Mouse (Mus musculus): ENCODE measurements around the gene Ubqln4. TPM values are rescaled to one million over a fixed set of nuclear protein-coding genes. Genes with fewer than 3 reads are reported as not detected.
A peak's percentile ranks its signal among the peaks of the same experiment; 100 is the strongest.

Ubqln4 gene
- polyA plus RNA-seq, 1 experiment = 55.9 TPM

DNA sequence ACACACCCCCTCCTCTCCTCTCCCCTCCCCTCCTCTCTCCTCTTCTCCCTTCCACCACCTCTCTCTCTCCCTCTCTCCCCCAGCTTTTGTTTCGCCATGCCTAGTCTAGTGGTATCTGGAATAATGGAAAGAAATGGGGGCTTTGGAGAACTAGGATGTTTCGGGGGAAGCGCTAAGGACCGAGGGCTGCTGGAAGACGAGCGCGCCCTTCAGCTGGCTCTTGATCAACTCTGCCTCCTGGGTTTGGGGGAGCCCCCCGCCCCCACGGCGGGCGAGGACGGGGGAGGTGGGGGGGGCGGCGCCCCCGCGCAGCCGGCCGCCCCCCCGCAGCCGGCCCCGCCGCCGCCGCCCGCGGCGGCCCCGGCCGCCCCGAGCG is 21.3 kb upstream of the Ubqln4 start, which contains the start of gene Mex3a:
Gene Mex3a (plus strand): TSS at position 97 of the 376 bp plus-strand sequence.
- Histone ChIP-seq H3K27me3 (ENCODE audit: control insufficient read depth, insufficient read depth, insufficient read length) (no peaks in the 10 kb centered on the region), H3K36me3 (ENCODE audit: control insufficient read depth, insufficient read depth) (peaks cover 12% of the 10 kb centered on the region), H3ac (ENCODE audit: control insufficient read depth, insufficient read length, low read depth) (peak within 1 kb of the TSS; percentile 96), H3K4me3 (ENCODE audit: insufficient read depth, poor library complexity, severe bottlenecking) (peak within 1 kb of the TSS; percentile 87), H3K79me2 (ENCODE audit: control insufficient read depth, insufficient read depth) (peaks cover 93% of the 10 kb centered on the region), H3K79me3 (ENCODE audit: low read depth) (peaks cover 41% of the 10 kb centered on the region)
- TF ChIP-seq FOSL1 (IDR thresholded peaks at IDR 0.05; ENCODE audit: insufficient read depth, low read length, poor library complexity, severe bottlenecking) (no peak), CTCF (IDR thresholded peaks at IDR 0.05; ENCODE audit: control insufficient read depth, insufficient read depth, insufficient read length) (no peak), MAX (IDR thresholded peaks at IDR 0.05) (no peak), USF1 (IDR thresholded peaks at IDR 0.05; ENCODE audit: low read depth) (no peak), MYOG (IDR thresholded peaks at IDR 0.05; ENCODE audit: control insufficient read depth, extremely low read depth, insufficient read length) (no peak), MYOD1 (IDR thresholded peaks at IDR 0.05; ENCODE audit: control insufficient read depth, insufficient read length, low read depth) (no peak), CEBPB (IDR thresholded peaks at IDR 0.05; ENCODE audit: low read depth) (no peak)

DNA sequence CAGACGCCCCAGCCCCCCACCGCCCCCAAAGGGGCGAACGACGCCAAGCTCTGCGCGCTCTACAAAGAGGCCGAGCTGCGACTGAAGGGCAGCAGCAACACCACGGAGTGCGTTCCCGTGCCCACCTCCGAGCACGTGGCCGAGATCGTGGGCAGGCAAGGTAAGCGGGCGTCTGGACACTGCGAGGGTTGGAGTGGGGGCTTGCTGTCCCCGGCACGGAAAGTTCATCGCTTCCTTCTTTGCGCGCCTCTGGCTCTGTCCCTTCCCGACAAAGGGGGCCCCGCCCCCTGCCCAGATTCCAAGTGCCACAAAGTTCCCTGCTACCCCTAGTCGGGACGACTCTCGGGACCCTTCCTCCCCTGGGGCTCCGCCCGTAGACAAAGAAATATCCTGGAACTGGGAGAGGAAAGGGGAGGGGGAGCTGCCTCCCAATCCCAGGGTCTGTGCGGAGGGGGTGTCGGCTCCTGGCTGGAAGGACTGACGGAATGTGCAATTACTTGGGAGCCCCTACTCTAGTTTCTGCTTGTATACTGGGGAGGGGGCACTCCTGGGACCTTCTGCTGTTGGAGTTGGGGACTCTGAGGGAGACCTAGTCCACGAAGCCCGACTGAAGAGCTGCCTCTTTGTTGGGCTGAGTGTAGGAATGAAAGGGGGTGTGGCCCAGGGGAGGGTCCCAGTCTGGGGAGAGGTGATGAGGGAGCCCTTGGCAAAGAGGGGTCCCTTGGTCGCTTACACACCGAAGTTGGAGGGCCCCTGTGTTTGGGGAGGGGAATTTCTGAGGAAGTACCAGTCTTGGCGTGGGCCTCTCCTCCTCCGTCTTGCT is 20.7 kb upstream of the Ubqln4 start:
- H3K79me2 ChIP-seq (ENCODE audit: control insufficient read depth, insufficient read depth) = peaks cover 98% of the 10 kb centered on the region
- no peaks in the 10 kb centered on the region for H3K27me3 ChIP-seq (ENCODE audit: control insufficient read depth, insufficient read depth, insufficient read length)
- H3K79me3 ChIP-seq (ENCODE audit: low read depth) = peaks cover 44% of the 10 kb centered on the region
- H3K4me3 ChIP-seq (ENCODE audit: insufficient read depth, poor library complexity, severe bottlenecking) = peak overlapping the region; percentile 87
- no peak for TF ChIP-seq FOSL1 (IDR thresholded peaks at IDR 0.05; ENCODE audit: insufficient read depth, low read length, poor library complexity, severe bottlenecking)
- peak; percentile 35 for TF ChIP-seq MAX (IDR thresholded peaks at IDR 0.05)
- no peak for TF ChIP-seq MYOG (IDR thresholded peaks at IDR 0.05; ENCODE audit: control insufficient read depth, extremely low read depth, insufficient read length)
- no peak for TF ChIP-seq USF1 (IDR thresholded peaks at IDR 0.05; ENCODE audit: low read depth)
- peaks cover 12% of the 10 kb centered on the region for H3K36me3 ChIP-seq (ENCODE audit: control insufficient read depth, insufficient read depth)
- peak overlapping the region; percentile 96 for H3ac ChIP-seq (ENCODE audit: control insufficient read depth, insufficient read length, low read depth)

DNA sequence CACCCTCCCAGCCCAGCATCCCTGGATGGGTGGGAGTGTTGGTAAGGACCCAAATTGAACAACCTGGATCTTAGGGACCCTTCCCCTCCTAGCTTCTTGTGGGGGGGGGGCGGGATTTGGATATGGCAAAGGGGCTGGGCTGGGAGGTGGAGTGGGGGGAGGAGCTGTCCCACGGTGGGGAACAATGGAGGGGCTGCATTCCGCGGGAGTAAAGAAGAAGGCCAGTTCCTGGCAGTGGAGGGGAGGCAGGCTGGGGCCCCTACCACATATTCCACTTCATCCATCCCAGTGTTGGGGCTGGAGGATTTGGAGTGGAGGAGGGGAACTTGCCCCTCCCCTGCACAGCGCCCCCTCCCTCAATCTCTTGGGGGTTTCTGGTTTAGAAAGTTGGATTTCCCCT is 19.9 kb upstream of the Ubqln4 start:
- TF ChIP-seq MYOD1 (IDR thresholded peaks at IDR 0.05; ENCODE audit: control insufficient read depth, insufficient read length, low read depth) = no peak
- no peak for TF ChIP-seq CTCF (IDR thresholded peaks at IDR 0.05; ENCODE audit: control insufficient read depth, insufficient read depth, insufficient read length)
- TF ChIP-seq MAX (IDR thresholded peaks at IDR 0.05) = no peak
- TF ChIP-seq FOSL1 (IDR thresholded peaks at IDR 0.05; ENCODE audit: insufficient read depth, low read length, poor library complexity, severe bottlenecking) = no peak
- no peak for TF ChIP-seq MYOG (IDR thresholded peaks at IDR 0.05; ENCODE audit: control insufficient read depth, extremely low read depth, insufficient read length)
- TF ChIP-seq USF1 (IDR thresholded peaks at IDR 0.05; ENCODE audit: low read depth) = no peak
- no peak for TF ChIP-seq CEBPB (IDR thresholded peaks at IDR 0.05; ENCODE audit: low read depth)
- Histone ChIP-seq H3K27me3 (ENCODE audit: control insufficient read depth, insufficient read depth, insufficient read length) (no peaks in the 10 kb centered on the region), H3K79me2 (ENCODE audit: control insufficient read depth, insufficient read depth) (peaks cover 98% of the 10 kb centered on the region)

DNA sequence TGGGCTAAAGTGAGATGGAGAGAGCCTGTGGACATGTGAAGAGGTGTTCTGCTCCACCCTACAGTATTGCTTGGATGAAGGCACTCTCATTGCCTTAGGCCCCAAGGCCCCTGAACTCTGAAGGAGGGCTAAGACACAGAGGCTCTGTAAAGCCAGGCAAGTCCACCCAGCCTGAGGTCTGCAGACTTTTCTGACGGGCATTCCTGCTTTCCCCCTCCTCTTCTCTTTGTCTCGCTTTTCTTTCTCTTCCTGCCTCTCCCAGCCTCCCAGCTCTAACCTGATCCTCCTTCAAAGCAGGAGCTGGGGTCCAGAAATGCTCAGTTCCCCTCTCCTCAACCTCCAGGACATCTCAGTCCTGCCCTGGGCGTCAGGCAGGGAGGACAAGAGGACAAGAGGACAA is 18.6 kb upstream of the Ubqln4 start:
- Histone ChIP-seq H3ac (ENCODE audit: control insufficient read depth, insufficient read length, low read depth) (no peak overlapping the region), H3K4me3 (ENCODE audit: insufficient read depth, poor library complexity, severe bottlenecking) (no peak overlapping the region), H3K27me3 (ENCODE audit: control insufficient read depth, insufficient read depth, insufficient read length) (no peaks in the 10 kb centered on the region), H3K79me2 (ENCODE audit: control insufficient read depth, insufficient read depth) (peaks cover 86% of the 10 kb centered on the region), H3K36me3 (ENCODE audit: control insufficient read depth, insufficient read depth) (peaks cover 13% of the 10 kb centered on the region), H3K79me3 (ENCODE audit: low read depth) (peaks cover 43% of the 10 kb centered on the region)
- TF ChIP-seq USF1 (IDR thresholded peaks at IDR 0.05; ENCODE audit: low read depth) = no peak
- TF ChIP-seq CEBPB (IDR thresholded peaks at IDR 0.05; ENCODE audit: low read depth) = no peak
- no peak for TF ChIP-seq MAX (IDR thresholded peaks at IDR 0.05)
- no peak for TF ChIP-seq MYOD1 (IDR thresholded peaks at IDR 0.05; ENCODE audit: control insufficient read depth, insufficient read length, low read depth)
- TF ChIP-seq MYOG (IDR thresholded peaks at IDR 0.05; ENCODE audit: control insufficient read depth, extremely low read depth, insufficient read length) = no peak
- TF ChIP-seq FOSL1 (IDR thresholded peaks at IDR 0.05; ENCODE audit: insufficient read depth, low read length, poor library complexity, severe bottlenecking) = no peak
- TF ChIP-seq CTCF (IDR thresholded peaks at IDR 0.05; ENCODE audit: control insufficient read depth, insufficient read depth, insufficient read length) = no peak

More for the DNA sequence above, 19.9 kb upstream of the Ubqln4 start:
- Histone ChIP-seq H3K4me3 (ENCODE audit: insufficient read depth, poor library complexity, severe bottlenecking) (peak overlapping the region; percentile 87), H3ac (ENCODE audit: control insufficient read depth, insufficient read length, low read depth) (no peak overlapping the region), H3K36me3 (ENCODE audit: control insufficient read depth, insufficient read depth) (peaks cover 12% of the 10 kb centered on the region), H3K79me3 (ENCODE audit: low read depth) (peaks cover 44% of the 10 kb centered on the region)

DNA sequence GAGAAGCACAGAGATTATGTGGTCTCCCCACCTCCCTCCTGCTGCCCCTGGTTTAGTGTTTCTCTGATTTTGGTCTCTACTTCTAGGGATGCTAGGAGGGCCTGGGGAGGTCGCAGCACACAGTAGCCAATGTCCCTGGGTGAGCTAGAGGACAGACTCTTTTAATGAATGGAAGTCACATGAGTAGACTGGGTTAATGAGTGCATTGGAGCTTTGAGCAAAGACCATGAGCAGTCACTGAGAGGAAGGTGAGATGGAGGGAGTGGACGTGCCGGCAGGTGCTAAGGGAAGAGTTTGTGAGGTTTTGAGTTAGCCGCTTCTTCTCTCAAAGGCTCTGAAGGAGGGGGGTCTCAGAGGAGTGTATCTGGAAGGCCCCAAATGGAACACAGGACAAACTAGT is 18.0 kb upstream of the Ubqln4 start:
- Histone ChIP-seq H3ac (ENCODE audit: control insufficient read depth, insufficient read length, low read depth) (no peak overlapping the region), H3K79me3 (ENCODE audit: low read depth) (peaks cover 43% of the 10 kb centered on the region), H3K36me3 (ENCODE audit: control insufficient read depth, insufficient read depth) (peaks cover 17% of the 10 kb centered on the region), H3K4me3 (ENCODE audit: insufficient read depth, poor library complexity, severe bottlenecking) (no peak overlapping the region), H3K79me2 (ENCODE audit: control insufficient read depth, insufficient read depth) (peaks cover 81% of the 10 kb centered on the region), H3K27me3 (ENCODE audit: control insufficient read depth, insufficient read depth, insufficient read length) (no peaks in the 10 kb centered on the region)
- TF ChIP-seq FOSL1 (IDR thresholded peaks at IDR 0.05; ENCODE audit: insufficient read depth, low read length, poor library complexity, severe bottlenecking) (no peak), USF1 (IDR thresholded peaks at IDR 0.05; ENCODE audit: low read depth) (no peak), MYOG (IDR thresholded peaks at IDR 0.05; ENCODE audit: control insufficient read depth, extremely low read depth, insufficient read length) (no peak), CTCF (IDR thresholded peaks at IDR 0.05; ENCODE audit: control insufficient read depth, insufficient read depth, insufficient read length) (no peak), CEBPB (IDR thresholded peaks at IDR 0.05; ENCODE audit: low read depth) (no peak), MAX (IDR thresholded peaks at IDR 0.05) (no peak), MYOD1 (IDR thresholded peaks at IDR 0.05; ENCODE audit: control insufficient read depth, insufficient read length, low read depth) (no peak)

All from C2C12 (cell line).